Mouse (Mus musculus) testis, postnatal 10 days (tissue): Measurements from ENCODE around the gene Commd9.

Experiments used
- DNase-seq: peaks from one replicate; pipeline ENCODE4 v3.0.0; 2021; ENCODE audit warnings: low spot score

Gene Commd9

GRCm38 (mm10) chr2:101885768-101886438 lies at the start of gene Commd9:
Gene Commd9, plus strand, starts transcription at chr2:101886247.
- peak; percentile 92 for DNase-seq

- no peak for DNase-seq
Measured at GRCm38 (mm10) chr2:101842756-101843155, 43.3 kb upstream of the Commd9 start.

GRCm38 (mm10) chr2:101854792-101855191 lies 31.3 kb upstream of the Commd9 start:
- DNase-seq, result no peak

GRCm38 (mm10) chr2:101856174-101856573 lies 29.9 kb upstream of the Commd9 start:
- DNase-seq, result no peak

- no peak for DNase-seq
Measured at GRCm38 (mm10) chr2:101860920-101861485, 25.0 kb upstream of the Commd9 start.

GRCm38 (mm10) chr2:101862219-101863123 lies 23.6 kb upstream of the Commd9 start:
- no peak for DNase-seq

GRCm38 (mm10) chr2:101868683-101869082 lies 17.4 kb upstream of the Commd9 start:
- no peak for DNase-seq

GRCm38 (mm10) chr2:101871179-101871578 lies 14.9 kb upstream of the Commd9 start:
- DNase-seq, result peak; percentile 57

- no peak for DNase-seq
Measured at GRCm38 (mm10) chr2:101881471-101882162, 4.4 kb upstream of the Commd9 start.

GRCm38 (mm10) chr2:101882998-101883397 lies 3.0 kb upstream of the Commd9 start, which contains the start of gene Prr5l:
Gene Prr5l, minus strand, starts transcription at chr2:101883027.
- DNase-seq, result no peak

- no peak for DNase-seq
Measured at GRCm38 (mm10) chr2:101884286-101884685, 1.8 kb upstream of the Commd9 start.

- DNase-seq, result no peak
Measured at GRCm38 (mm10) chr2:101888886-101889285, 2.8 kb downstream of the Commd9 start.

- DNase-seq, result no peak
Measured at GRCm38 (mm10) chr2:101891143-101891542, 5.1 kb downstream of the Commd9 start.

- no peak for DNase-seq
Measured at GRCm38 (mm10) chr2:101894126-101894525, 8.1 kb downstream of the Commd9 start.

GRCm38 (mm10) chr2:101896425-101897204 lies 10.6 kb downstream of the Commd9 start:
- DNase-seq, result no peak

GRCm38 (mm10) chr2:101902196-101902595 lies 16.1 kb downstream of the Commd9 start:
- no peak for DNase-seq

GRCm38 (mm10) chr2:101905534-101906378 lies 19.7 kb downstream of the Commd9 start:
- DNase-seq, result peak; percentile 88

GRCm38 (mm10) chr2:101906379-101906690 lies 20.3 kb downstream of the Commd9 start:
- DNase-seq, result no peak

- DNase-seq, result no peak
Measured at GRCm38 (mm10) chr2:101907386-101908022, 21.5 kb downstream of the Commd9 start.

GRCm38 (mm10) chr2:101908773-101909172 lies 22.7 kb downstream of the Commd9 start:
- no peak for DNase-seq
